Mouse (Mus musculus): ENCODE results near the gene Ctnnbl1.
A peak's percentile ranks its signal among the peaks of the same experiment; 100 is the strongest.

The Ctnnbl1 gene

DNA sequence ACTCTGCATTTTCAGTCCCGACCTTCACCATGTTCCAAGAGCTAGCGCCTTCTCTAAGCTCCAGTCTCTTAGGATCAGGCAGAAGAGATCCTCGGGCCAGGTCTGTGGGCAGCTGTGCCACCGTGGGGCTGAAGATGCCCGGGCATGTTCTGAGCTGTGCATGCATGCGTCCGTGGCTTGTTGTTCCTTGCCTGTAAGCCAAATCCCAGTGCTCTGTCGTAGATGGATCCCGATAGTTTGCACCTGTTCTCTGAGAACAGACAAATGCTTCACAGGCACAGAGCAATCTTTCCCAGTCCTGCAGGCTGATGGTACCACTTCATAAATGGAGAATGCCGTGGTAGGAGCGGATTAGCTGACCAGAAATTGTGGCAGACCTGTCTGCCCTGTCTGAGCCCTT lies 87.0 kb downstream of the Ctnnbl1 start:
- no peak for DNase-seq

DNA sequence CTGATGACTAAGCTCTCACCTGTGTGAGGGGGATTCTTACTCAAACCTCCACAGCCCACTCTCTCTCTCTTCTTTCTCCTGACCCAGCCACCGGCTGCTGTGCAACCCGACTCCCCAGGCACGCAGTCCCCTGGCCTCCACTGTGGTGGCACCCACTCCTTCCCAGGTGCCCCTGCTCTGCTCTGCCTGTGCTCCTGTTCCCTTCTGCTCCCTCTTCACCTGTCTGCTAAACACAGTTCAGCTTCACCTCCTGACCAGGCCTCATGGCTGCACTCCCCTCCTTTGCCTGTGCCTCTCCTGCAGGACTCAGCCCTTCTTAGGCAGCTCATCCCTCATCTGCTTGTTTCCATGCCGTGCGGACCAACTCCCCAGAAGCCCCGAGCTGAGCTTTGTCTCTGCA lies 92.9 kb downstream of the Ctnnbl1 start:
- DNase-seq: no peak

GRCm38 (mm10) chr2:157830620-157831354 lies 93.6 kb downstream of the Ctnnbl1 start:
- no peak for DNase-seq

GRCm38 (mm10) chr2:157837050-157837449 lies 99.8 kb downstream of the Ctnnbl1 start:
- DNase-seq: peak; percentile 20 to 42

- no peak for DNase-seq
Observed at GRCm38 (mm10) chr2:157838206-157838923, 101.2 kb downstream of the Ctnnbl1 start.

DNA sequence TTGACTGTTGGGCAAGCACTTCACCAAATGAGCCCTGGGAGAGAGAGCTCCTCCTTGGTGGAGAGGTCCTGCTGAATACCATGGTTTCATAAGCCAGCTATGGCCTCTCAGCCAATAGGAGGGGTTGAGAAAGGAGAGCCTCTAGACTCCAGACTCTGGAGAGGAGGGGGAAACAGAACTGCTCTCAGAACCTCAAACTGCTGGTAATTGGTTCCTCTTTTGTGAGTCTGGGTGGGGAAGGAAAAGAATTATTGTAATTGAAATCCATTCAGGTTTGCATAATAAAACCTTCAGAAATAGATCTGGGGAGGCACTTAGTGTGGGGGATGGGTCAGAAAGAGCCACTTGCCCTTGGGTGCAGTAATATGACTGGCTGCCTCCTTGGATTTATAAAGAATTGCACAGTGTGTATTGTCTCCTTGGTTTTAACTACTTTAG lies 103.5 kb downstream of the Ctnnbl1 start:
- DNase-seq: no peak

DNA sequence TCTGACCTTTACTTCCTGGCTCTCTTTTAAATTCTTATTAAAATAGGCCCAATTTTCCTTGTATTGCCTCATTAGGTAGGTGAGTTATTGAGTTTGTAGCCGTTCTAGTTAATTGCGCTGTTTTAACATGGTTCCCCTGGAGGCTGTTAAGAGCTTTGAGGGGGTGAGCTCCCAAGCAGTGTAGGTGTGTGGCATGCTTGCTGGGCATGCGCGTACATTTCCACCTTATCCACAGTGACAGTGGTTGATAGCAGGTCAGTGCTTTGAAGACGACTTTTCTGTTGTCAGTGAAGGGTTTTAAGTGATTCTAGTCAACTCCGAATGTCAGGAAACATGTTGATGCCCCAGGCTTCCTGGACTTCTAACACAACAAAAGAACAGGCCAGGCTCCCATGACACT lies 103.9 kb downstream of the Ctnnbl1 start:
- DNase-seq: no peak

DNA sequence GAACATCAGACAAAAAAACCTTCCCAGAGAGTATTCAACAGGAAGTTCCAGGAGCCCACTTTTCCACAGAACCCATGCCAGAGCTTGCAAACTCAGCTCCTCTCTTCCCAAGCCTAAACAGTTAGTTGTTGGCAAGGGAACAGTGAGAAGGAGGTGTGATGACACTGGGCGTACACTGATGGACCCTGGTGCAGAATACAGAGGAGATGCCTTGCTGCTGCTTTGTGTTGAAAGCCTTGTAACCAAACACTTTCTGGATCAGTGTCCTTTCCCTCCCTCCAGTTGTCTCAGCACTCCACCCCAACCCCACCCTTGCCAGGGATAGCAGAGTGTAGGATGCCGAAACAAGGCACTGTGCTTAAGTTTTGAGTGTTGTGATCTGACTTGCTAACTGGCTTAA lies 107.5 kb downstream of the Ctnnbl1 start:
- DNase-seq: no peak

GRCm38 (mm10) chr2:157845831-157846230 lies 108.6 kb downstream of the Ctnnbl1 start:
- no peak for DNase-seq

DNA sequence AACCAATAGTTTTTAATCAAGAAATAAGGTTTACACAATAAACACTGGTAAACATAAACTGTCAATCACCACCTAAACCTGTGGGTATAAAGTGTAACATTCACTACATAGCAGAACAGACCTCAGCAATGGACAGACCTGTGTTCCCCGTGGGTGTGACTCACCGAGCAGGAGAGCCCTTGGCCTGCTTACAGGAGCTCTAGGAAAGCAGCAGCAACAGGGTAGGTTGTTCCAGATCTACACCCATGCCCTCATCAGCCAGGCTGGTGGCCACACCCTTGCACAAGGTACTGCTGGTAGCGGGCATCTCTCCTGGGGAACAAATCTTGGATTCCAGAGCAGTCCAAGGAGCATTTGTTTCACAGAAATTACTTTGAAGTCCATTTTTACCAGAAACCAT lies 115.9 kb downstream of the Ctnnbl1 start:
- DNase-seq: no peak

DNA sequence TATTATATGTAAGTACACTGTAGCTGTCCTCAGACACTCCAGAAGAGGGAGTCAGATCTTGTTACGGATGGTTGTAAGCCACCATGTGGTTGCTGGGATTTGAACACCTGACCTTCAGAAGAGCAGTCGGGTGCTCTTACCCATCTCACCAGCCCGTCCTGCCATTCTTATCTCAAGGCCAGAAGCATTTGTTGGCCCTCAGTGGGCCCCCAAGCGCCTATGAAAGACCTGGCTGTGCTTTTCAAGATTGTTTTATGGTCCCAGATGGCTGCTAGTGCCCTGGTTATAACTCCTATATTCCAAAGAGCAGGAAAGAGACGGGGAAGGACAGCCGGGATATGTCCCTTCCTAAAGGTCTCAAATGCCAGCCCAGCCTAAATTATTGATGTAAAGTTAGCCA lies 118.6 kb downstream of the Ctnnbl1 start:
- DNase-seq: no peak

GRCm38 (mm10) chr2:157857496-157857895 lies 120.3 kb downstream of the Ctnnbl1 start:
- no peak for DNase-seq

GRCm38 (mm10) chr2:157858317-157858716 lies 121.1 kb downstream of the Ctnnbl1 start:
- DNase-seq: no peak

DNA sequence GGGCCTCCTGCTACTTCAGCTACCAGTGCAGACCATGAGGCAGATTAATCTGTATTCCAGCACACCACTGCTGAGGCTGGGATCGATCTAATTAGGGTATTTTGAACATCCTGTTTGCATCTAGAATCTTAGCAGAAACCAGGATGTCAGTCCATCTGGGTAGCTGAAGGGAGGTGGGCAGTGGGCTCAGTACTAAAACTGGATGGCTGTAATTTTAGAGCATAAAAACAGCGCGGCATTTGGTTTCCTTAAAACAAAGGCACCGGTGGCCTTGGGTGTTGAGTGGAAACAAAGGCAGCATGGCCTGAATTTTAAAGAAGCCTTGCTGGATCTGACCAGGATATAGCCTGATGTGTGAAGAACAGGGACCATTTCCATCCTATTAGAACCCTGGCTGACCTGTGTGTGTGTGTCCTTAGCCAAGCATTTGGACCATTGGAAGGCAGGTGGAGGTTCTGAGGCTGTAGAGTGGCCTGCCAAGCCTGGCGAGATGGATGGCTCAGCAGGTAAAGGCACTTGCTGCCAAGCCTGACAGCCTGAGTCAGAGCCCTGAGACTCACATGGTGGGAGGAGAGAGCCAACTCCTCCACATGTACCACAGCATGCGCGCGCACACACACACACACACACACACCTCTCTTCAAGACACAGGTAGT lies 122.0 kb downstream of the Ctnnbl1 start:
- DNase-seq: no peak

- no peak for DNase-seq
Observed at GRCm38 (mm10) chr2:157861273-157861944, 124.2 kb downstream of the Ctnnbl1 start.

DNA sequence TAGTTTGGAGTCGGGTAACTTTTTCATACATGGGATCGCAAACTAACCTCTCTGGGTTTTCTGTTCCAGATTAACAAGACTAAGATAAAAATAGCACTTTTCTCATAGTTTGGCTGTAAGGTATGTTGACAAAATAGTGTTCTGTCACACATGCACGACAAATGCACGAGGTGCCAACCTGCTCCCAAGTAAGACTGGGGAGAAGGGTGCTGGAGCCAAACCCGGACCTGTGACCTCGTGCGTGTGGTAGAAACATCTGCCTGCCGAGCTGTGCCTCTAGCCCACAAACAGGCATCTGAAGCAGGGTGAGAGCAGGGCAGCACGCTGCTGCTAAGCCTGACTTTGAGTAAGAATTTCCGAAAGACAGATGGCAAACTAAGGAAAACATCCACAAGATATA lies 125.1 kb downstream of the Ctnnbl1 start:
- no peak for DNase-seq

- no peak for DNase-seq
Observed at GRCm38 (mm10) chr2:157867126-157867525, 129.9 kb downstream of the Ctnnbl1 start.

- no peak for DNase-seq
Observed at GRCm38 (mm10) chr2:157870247-157870646, 133.0 kb downstream of the Ctnnbl1 start.

DNA sequence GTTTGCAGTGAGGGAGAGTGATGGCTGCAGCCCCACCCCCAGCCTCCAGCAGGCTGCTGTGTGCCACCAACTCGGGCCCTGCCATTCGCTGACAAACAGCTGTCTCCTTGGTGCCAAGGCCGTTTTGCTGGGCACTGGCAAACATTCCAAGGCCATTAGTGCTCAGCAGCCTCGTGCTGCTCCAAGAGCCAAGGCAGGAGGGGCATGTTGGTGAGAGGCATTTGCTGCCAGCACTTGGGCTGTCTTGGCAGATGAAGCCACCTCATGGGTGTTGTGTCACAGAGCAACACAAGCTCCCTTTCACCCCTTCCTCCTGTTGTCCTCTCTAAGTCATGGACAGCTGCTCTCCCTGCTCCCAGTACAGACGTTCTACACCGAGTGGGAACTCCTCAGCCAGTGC lies 136.0 kb downstream of the Ctnnbl1 start:
- no peak for DNase-seq

GRCm38 (mm10) chr2:157873691-157874090 lies 136.5 kb downstream of the Ctnnbl1 start:
- no peak for DNase-seq

GRCm38 (mm10) chr2:157875111-157875510 lies 137.9 kb downstream of the Ctnnbl1 start:
- no peak for DNase-seq

DNA sequence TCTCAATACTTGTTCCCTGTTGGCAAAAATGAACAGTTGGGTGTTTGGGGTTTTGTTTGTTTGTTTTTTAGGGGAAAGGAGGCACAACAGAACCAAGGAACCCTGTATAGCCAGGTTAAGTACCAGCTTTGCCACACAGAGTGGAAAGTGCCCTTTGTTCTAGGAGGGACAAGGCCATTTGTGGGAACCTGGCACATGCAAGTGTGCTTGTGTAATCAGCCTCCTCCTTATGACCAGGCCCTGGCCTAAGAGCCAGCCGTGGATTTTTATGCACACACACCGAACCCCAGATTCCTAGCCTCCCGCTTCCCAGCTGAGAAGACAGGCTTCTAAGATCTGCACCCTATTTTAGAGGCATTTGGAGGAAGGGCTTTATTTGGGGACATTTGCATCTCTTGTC lies 140.2 kb downstream of the Ctnnbl1 start:
- DNase-seq: no peak

DNA sequence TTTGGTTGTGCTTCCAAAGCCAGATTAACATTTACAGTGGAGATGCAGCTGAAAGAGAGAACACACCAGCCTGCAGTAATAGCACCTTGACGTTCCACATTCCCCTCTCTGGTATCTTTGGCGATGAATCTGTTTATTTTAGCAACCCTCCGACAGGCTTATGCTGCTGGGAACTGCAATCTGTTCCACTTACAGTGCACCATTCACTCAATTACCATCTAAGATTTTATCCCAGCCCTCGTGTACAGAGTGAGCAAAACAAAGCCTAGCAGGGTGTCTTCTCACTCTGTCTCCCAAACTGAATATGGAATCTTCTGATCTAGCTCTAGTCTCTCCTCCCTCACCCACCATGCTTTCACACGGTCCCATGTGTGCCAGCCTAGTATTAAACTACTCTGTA lies 140.8 kb downstream of the Ctnnbl1 start:
- no peak for DNase-seq

Data from kidney, postnatal 4 days (tissue).